8 mouse cellular contexts compared by ENCODE assay signal in the genomic region with DNA sequence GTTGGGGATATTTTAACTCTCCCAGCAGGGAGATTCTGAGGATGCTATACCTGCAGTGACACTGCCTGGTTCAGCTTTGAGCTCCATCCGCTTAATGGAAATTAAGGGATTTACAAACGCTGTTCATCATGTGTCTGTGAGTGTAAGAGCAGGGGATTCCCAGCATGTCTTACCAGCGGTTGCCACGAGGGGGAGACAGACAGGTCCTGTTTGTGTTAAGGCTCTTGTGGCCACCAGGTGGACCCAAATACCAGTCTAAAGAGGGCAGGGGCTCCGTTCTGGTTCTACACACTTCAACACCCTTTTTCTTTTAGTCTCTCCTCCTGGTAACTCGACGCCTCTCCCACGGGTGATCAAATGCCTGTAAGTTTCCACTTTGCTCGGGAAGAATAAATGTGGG. TPM values are rescaled to one million over a fixed set of nuclear protein-coding genes. Genes with fewer than 3 reads are reported as not detected.
DNase-seq lines count a peak whose midpoint lies in the region; ATAC-seq and TF ChIP-seq lines count a peak whose summit lies in the region.

No protein-coding gene starts in this region.

- WGBS in hindbrain, embryonic 15.5 days: 2% methylated on average over 9 of the region's 9 CpGs

- no peak overlapping the region for H3K4me3 ChIP-seq in hindbrain, embryonic 15.5 days

- CTCF ChIA-PET in Patski (lab: Charles Lee): interaction anchor here (0.6 to 7.1 kb wide), 20 partner anchors 9 to 1055 kb away, joined by 3 to 55 read pairs (median 4); partner anchors contain the start of genes Avil and Tsfm

- in situ Hi-C loops in Patski (cut with MboI; ENCODE audit: low pct_unique_long_range_greater_than_20kb): loop anchor here (5.0 to 10.0 kb wide), 2 partner anchors 73 to 116 kb away; partner anchors contain the start of gene Tsfm

- POLR2A ChIA-PET in Patski (lab: Charles Lee): no interaction called here

- H3K9me3 ChIP-seq in hindbrain, embryonic 15.5 days: no peaks in the 10 kb centered on the region

- H3K9ac ChIP-seq in hindbrain, embryonic 15.5 days: no peak overlapping the region

- no peaks in the 10 kb centered on the region for H3K27me3 ChIP-seq in Patski
- H3K27me3 ChIP-seq in hindbrain, embryonic 15.5 days: no peaks in the 10 kb centered on the region

- peak; percentile 99 for TF ChIP-seq CTCF in Patski (IDR thresholded peaks at IDR 0.05)

- H3K4me2 ChIP-seq in hindbrain, embryonic 15.5 days: no peak overlapping the region

- H3K4me1 ChIP-seq in hindbrain, embryonic 15.5 days (replicated peaks): no peaks in the 10 kb centered on the region

- no peaks in the 10 kb centered on the region for H3K36me3 ChIP-seq in hindbrain, embryonic 15.5 days

- ATAC-seq in Patski: peak; percentile 88
- ATAC-seq in hindbrain, embryonic 15.5 days (ENCODE audit: low FRiP score, low read depth): peak; percentile 83

- no peak overlapping the region for H3K27ac ChIP-seq in hindbrain, embryonic 15.5 days (replicated peaks)

- DNase-seq in Patski (ENCODE audit: low read depth, low spot score): peak; percentile 77
- peak; percentile 96 to 98 for DNase-seq in cerebellum, postnatal 10 days
- DNase-seq in frontal cortex, postnatal 14 days (ENCODE audit: low spot score in 2 of 2): peak; percentile 83 to 96
- peak; percentile 93 for DNase-seq in layer of hippocampus, postnatal 36 days
- DNase-seq in lung, postnatal 25 days (ENCODE audit: low spot score): peak; percentile 89
- DNase-seq in retina, postnatal 7 days (ENCODE audit: low read depth, low spot score): peak; percentile 96
- peak; percentile 88 to 94 for DNase-seq in urinary bladder, adult 18-20 months (ENCODE audit: low spot score in 2 of 2)

RNA-seq across cellular contexts. Expression of gene Atp23, which starts 17.9 kb away (rescaled TPM):
- polyA plus RNA-seq in Patski (2021): 14.5 TPM
- polyA plus RNA-seq in hindbrain, embryonic 15.5 days (2015; fragmentation: Nextera tagmentation; extraction: Ambion mirVana): 14.0 and 15.4 TPM in 2 replicates
- total RNA-seq in layer of hippocampus, postnatal 36 days (2021): 1 to 10 TPM; 9.2 to 9.5 TPM

RNA-seq across cellular contexts. Expression of gene Ctdsp2, which starts 59.5 kb away (rescaled TPM):
- 101 TPM for polyA plus RNA-seq in Patski (2021)
- 19.0 and 19.4 TPM in 2 replicates for polyA plus RNA-seq in hindbrain, embryonic 15.5 days (2015; fragmentation: Nextera tagmentation; extraction: Ambion mirVana)
- 100 to 1,000 TPM; 103 to 114 TPM for total RNA-seq in layer of hippocampus, postnatal 36 days (2021)
